Mouse (Mus musculus) layer of hippocampus, adult 2 months (tissue): Measurements from ENCODE around the gene Rrm1. TPM values are rescaled to one million over a fixed set of nuclear protein-coding genes. Genes with fewer than 3 reads are reported as not detected.
"Not testable (repeated sequence)": the region's sequence is repeated elsewhere in the genome, so short reads cannot be mapped to it uniquely, and the experiment has no call there.

Source experiments
- DNase-seq, 2 experiments: peaks; one replicate each; pipeline ENCODE4 v3.0.0; 2022; ENCODE audit warnings: low spot score in 2 of 2
- H3K27ac ChIP-seq: fragments of 200-600 bp; 2 replicates; pipeline ENCODE4 v1.8.1; 2022
- H3K4me3 ChIP-seq: fragments of 200-600 bp; 2 replicates; pipeline ENCODE4 v1.8.1; 2022; ENCODE audit warnings: mild to moderate bottlenecking
- CTCF ChIP-seq: fragments of 200-600 bp; conservative IDR thresholded peaks from 2 replicates; pipeline ENCODE4 v1.8.1; 2022; ENCODE audit warnings: antibody characterized with exemption, mild to moderate bottlenecking, moderate library complexity
- total RNA-seq, 2 experiments: library from RNA; stranded (reverse); gene quantifications; 2 replicates each; pipeline ENCODE4 v1.2.3; 2021

The Rrm1 gene
- total RNA-seq, 2 experiments from 2014 or later = 10.8 to 13.0 TPM

DNA sequence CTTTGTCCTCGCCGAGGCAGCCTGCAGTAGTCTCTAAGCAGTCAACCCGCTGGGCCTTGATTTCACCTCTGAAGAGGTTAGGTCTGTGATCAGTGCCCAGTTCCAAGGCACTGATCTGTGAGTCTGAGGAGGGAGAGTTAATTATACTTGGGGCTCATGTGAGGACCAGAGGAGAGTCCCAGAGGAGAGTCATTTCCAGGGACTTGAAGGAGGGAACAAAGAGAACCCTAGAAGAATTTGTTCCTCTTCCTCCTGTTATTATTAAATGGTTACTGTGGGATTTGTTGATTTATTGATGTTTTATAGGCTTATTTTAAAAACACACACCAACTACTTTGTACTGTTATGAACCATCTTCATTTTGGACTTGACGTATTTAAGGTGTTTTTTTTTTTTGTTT, 40.1 kb downstream of the Rrm1 start, which contains the start of gene Olfr543:
TSS of gene Olfr543 (minus strand) at position 101 of the 400 bp plus-strand sequence.
- no peak for TF ChIP-seq CTCF
- DNase-seq = no peak
- Histone ChIP-seq H3K4me3 (no peak within 1 kb of the TSS), H3K27ac (no peak within 1 kb of the TSS)

DNA sequence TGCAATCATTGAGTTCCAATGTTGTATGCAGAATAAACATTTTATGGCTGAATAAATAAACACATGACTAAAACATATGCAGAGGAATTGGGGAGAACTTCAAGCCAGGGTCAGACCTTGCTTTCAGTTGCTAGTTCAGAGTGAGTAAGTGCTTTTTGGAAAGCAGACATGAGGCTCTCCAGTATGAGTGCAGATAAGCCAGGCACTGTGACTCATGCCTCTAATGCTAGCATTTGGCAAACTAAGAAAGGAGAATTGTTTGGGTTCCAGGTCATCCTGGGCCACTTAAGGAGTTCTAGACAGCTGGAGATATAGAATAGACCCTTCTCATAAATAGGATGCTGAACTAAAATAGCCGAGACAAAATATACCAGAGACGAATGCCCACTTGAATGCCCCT, 42.2 kb downstream of the Rrm1 start:
- Histone ChIP-seq H3K4me3 (no peak overlapping the region), H3K27ac (no peak overlapping the region)
- TF ChIP-seq CTCF = no peak
- DNase-seq = no peak

DNA sequence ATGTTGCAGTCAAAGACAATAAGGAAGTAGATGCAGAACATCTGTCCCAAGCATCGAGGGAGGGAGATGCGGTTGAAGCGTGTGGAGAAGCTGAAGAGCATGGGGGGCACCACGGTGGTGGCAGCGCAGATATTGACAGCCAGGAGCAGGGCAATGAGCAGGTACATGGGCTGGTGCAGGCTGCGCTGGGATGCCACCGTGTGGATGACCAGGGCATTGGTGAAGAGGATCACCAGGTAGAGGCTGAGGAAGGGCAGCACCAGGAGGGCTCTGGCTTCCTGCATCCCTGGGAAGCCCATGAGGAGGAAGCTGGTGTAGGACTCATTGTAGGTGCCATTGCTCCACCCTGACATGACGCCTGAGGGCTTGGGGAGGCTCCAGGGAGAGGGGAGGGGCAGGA, 43.3 kb downstream of the Rrm1 start:
- not testable (repeated sequence) for H3K27ac ChIP-seq, DNase-seq, H3K4me3 ChIP-seq

DNA sequence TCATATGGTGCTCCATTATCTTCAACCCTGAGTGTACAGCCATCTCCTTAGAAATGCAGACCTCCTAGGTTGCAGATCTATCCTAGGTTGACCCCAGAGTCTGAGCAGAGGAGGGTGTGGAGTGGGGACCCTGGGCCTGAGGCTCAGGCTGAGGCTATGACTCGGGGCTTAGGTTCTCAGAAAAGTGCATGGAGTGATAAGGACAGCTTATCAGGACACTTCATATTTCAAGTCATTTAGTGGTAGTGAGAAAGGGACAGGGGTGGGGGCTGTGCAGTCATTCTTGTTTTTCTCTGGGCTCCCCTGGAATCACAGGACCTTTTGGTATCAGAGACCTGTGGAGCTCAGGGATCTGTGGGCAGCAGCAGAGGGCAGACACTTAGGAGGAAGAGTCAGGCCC, 44.6 kb downstream of the Rrm1 start:
- H3K4me3 ChIP-seq = no peak overlapping the region

DNA sequence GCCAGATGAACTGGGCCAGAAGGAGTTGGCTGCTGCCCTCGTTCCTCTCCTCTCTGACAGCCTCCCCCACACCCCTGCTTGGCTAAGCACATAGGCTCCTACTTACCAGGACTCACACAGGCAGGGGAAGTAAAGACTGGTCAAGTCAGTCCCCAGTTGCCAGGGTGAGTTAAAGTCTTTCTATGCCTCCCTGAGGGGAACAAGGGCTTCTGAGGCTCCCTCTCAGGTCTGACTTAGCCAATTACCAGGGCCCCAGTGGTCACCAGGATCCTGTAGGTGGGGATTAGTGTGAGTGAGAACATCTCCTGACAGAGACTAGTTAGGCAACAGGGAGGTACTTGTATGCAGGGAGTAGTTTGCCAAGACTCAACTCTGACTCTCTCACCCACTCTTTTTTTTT, 46.7 kb downstream of the Rrm1 start, which contains the start of gene Olfr544:
TSS of gene Olfr544 (minus strand) at position 153 of the 400 bp plus-strand sequence.
- Histone ChIP-seq H3K27ac (no peak within 1 kb of the TSS), H3K4me3 (no peak within 1 kb of the TSS)
- DNase-seq = no peak
- TF ChIP-seq CTCF = no peak

More for the DNA sequence above, 44.6 kb downstream of the Rrm1 start:
- H3K27ac ChIP-seq = no peak overlapping the region
- no peak for TF ChIP-seq CTCF
- DNase-seq = no peak

DNA sequence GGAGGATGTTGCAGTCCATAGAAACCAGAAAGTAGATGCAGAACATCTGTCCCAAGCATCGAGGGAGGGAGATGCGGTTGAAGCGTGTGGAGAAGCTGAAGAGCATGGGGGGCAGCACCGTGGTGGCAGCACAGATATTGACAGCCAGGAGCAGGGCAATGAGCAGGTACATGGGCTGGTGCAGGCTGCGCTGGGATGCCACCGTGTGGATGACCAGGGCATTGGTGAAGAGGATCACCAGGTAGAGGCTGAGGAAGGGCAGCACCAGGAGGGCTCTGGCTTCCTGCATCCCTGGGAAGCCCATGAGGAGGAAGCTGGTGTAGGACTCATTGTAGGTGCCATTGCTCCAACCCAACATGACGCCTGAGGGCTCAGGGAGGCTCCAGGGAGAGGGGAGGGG, 52.9 kb downstream of the Rrm1 start:
- not testable (repeated sequence) for DNase-seq, H3K27ac ChIP-seq

DNA sequence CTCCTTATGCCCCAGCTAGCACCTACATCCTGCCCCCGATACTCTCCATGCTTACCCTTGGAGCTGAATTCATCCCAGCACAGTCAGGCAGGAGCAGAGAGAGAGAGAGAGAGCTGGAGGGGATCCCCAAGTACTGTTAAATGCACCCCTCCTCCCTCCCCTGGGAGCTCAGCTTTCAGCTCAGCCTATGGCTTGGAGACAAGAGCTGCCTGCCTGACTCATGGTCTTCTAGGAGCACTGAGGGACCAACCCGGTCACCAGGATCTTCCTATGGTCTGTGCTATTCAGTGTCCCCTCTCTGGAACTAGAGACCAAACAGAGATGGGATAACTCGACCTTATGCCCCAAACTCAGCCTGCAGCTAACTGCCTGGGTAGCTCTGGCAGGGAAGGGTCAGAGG, 58.0 kb downstream of the Rrm1 start, which contains the start of gene Olfr545:
TSS of gene Olfr545 (minus strand) at position 101 of the 400 bp plus-strand sequence.
- TF ChIP-seq CTCF = no peak
- DNase-seq = no peak
- no peak within 1 kb of the TSS for H3K27ac ChIP-seq
- H3K4me3 ChIP-seq = no peak within 1 kb of the TSS

More for the DNA sequence above, 52.9 kb downstream of the Rrm1 start:
- H3K4me3 ChIP-seq = not testable (repeated sequence)

DNA sequence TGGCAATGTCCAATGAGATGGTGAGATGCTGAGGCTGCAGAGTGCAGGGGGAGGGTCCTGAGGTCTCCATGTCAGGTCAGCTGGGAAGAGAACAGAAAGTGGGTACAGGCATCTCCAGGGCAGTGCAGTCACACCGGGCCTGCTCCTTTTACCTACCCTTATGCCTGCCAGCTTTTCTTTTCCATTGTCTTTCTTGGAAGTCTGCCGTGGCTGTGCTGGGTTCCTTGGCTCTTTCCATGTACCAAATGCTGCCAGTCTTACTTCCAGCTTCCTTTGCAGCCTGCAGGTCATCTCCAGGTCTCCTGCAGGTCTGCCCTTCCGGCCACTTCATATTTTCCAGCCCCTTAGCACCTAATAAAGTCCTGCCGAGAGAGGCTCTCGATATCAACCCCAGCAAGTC, 60.5 kb downstream of the Rrm1 start:
- Histone ChIP-seq H3K4me3 (no peak overlapping the region), H3K27ac (no peak overlapping the region)
- no peak for TF ChIP-seq CTCF
- DNase-seq = no peak

DNA sequence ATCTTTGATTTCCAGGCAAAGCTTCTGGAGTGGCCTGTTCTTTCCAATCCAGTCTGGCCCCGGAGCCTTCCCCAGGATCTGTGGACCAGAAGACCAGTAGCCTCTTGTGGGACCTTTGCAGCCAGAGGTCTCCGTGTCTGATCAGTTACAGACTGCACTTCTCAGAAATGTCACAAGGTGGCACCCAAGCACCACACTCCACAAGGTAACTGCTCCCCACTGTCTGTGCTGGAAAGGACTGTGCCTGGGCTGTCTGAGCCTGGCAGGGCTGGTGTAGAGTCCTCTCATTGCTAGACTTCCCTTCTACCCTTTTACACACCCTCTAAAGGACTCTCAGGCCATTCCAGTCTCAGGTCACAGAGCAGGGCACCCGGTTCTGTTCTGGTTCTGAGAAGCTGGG, 65.4 kb downstream of the Rrm1 start:
- no peak overlapping the region for H3K4me3 ChIP-seq
- peak; percentile 56 to 80 for DNase-seq
- no peak overlapping the region for H3K27ac ChIP-seq
- peak; percentile 97 for TF ChIP-seq CTCF

DNA sequence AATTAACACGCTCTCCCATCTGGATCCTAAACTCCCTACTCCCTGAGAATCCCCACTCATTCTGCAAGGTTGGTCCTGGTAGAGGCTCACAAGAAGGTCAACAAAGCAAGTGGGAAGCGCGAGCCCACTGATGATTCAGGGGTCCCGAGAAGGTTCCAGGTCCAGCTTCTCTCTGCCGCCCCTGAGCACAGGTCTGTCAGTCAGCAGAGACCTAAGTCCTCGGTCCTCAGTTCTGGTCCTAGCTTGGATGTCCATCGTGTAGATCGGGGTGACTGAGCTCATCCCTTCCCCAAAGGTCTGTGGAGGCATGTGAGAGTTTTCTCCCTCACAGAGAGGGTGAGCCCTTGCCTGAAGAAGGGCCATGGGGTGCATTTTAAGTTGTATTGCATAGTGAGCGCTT, 66.6 kb downstream of the Rrm1 start:
- TF ChIP-seq CTCF = no peak
- Histone ChIP-seq H3K4me3 (no peak overlapping the region), H3K27ac (no peak overlapping the region)
- no peak for DNase-seq

DNA sequence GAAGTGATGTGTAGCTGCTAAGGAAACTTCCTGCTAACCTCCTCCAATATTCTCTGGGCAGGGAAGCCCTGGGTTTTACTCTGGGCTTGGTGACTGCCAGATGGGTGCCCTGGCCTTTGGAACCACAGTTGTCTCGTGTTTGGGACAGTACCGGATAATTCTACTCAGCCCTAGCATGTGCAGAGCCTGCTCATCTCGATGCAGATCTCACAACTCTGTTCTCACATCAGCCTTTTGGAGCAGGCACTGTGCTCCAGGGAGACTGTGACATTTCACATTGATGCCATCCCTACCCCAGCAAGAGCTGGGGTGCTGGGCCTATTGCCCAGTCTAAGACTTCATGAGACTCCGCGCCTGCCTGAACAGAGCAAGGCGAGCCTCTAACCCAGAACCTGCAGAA, 67.2 kb downstream of the Rrm1 start:
- DNase-seq = no peak
- no peak for TF ChIP-seq CTCF

DNA sequence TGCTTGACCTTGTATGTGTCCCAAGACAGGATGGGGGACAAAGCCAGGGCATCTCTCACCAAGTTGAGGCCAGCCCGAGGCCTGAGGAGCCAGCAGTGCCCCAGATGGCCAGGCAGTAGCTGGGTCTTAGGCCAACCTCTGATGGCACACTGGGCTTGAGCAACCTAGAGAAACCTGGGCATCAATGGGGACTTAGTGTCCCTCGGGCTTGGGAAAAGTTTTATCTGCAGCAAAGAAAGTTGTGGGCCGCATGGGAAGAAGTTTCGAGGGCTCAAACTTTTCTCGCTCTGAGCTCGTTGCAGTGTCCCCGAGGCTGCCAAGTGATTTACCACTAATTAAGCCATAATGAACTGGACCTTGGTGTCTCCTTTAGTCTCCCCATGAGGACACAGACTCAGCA, 68.2 kb downstream of the Rrm1 start:
- no peak for TF ChIP-seq CTCF
- Histone ChIP-seq H3K4me3 (no peak overlapping the region), H3K27ac (no peak overlapping the region)
- no peak for DNase-seq

More for the DNA sequence above, 67.2 kb downstream of the Rrm1 start:
- H3K4me3 ChIP-seq = no peak overlapping the region
- H3K27ac ChIP-seq = no peak overlapping the region

DNA sequence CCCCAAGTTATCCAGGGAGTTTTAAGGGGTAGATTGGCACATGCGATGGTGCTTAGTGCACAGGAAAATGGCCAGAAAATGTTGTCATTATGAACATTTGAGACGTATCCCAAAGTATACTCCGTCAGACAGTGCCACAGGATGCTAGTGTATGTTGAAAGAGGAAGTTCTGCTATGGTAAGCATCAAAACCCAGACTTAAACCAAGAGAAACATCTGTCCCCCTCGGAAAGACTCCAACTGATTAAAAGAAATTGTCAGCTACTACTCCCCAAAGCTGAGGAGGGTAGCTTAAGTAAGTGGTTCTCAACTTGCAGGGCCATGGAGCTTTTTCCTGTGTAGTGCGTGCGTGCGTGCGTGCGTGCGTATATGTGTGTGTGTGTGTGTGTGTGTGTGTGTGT, 70.4 kb downstream of the Rrm1 start:
- H3K27ac ChIP-seq = no peak overlapping the region
- no peak for TF ChIP-seq CTCF
- H3K4me3 ChIP-seq = no peak overlapping the region
- no peak for DNase-seq

DNA sequence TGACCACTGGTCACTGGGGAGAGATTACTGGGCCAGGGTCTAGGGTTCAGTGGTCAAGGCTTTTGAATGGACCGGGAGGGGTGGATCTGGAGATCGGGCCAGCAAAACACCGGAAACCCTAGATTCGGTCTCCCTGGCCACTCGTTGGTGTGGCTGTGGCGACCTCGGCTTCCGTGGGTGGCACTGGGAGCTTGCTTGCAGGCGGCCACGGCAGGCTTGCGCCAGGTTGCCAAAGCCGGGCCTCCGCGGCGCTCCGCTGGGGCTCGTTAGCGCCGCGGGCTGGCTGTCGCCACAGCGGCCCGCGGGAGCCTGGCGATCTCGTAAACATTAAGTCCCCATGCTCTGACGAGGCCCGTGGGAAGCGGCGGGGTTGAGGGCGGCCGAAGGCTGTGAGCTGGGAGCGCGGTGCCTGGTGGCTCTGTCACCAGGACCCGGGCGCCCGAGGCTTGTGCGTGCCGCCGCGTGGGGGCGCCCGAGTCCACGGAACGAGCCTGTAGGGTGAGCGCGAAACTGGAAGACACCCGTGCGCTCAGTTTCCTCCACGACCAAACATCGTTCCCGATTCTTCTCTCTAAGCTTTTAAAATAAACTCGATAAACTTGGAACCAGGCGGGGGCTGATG, 71.4 kb downstream of the Rrm1 start:
- H3K4me3 ChIP-seq = peak overlapping the region; percentile 67
- DNase-seq = peak; percentile 77 to 92
- peak; percentile 97 for TF ChIP-seq CTCF
- peak overlapping the region; percentile 60; the same call in 1 of the 2 replicates for H3K27ac ChIP-seq
